Mouse (Mus musculus) midbrain, embryonic 12.5 days (tissue): ENCODE results near the gene Catsper2. TPM values are rescaled to one million over a fixed set of nuclear protein-coding genes. Genes with fewer than 3 reads are reported as not detected.

Source experiments
- microRNA-seq: library from miRNA; unstranded; fragments of <30 nt; microRNA quantifications from one replicate; pipeline ENCODE4, GENCODE M21; 2017
- polyA plus RNA-seq: library from polyadenylated mRNA; unstranded; fragments of >200 nt; fragmentation: Nextera tagmentation; extraction: Ambion mirVana; gene quantifications from 2 replicates; pipeline ENCODE4 v1.2.1, GENCODE M21; 2016

The Catsper2 gene
- polyA plus RNA-seq, 1 experiment from 2014 or later: 3.3 TPM

Small RNA genes lying within 50 kb of the gene (microRNA-seq; reads per million reads assigned to microRNA genes)
- not detected for gene Gm22953

Other genes starting within 250 kb of the Catsper2 start
- gene Tubgcp4, start 243.1 kb downstream of the Catsper2 start, polyA plus RNA-seq: 81.9 and 82.5 TPM in 2 replicates
- gene Zscan29, start 242.7 kb downstream of the Catsper2 start, polyA plus RNA-seq: 14.3 TPM in 2 replicates
- 230 and 245 TPM in 2 replicates for gene Trp53bp1, start 142.4 kb downstream of the Catsper2 start, polyA plus RNA-seq
- 14.7 and 16.8 TPM in 2 replicates for gene Map1a, start 124.2 kb downstream of the Catsper2 start, polyA plus RNA-seq
- 13.2 and 15.1 TPM in 2 replicates for gene Ppip5k1, start 58.4 kb downstream of the Catsper2 start, polyA plus RNA-seq
- 6.4 and 7.2 TPM in 2 replicates for gene Ckmt1, start 56.1 kb downstream of the Catsper2 start, polyA plus RNA-seq
- not detected in 2 replicates for gene Strc, start 26.6 kb downstream of the Catsper2 start, polyA plus RNA-seq
- gene Pdia3, start within 50 bp of the Catsper2 start, polyA plus RNA-seq: 457 and 459 TPM in 2 replicates
- 1.7 and 2.3 TPM in 2 replicates for gene Ell3, start 30.5 kb upstream of the Catsper2 start, polyA plus RNA-seq
- gene Serf2, start 35.4 kb upstream of the Catsper2 start, polyA plus RNA-seq: 456 and 461 TPM in 2 replicates
- gene Hypk, start 39.5 kb upstream of the Catsper2 start, polyA plus RNA-seq: 108 and 127 TPM in 2 replicates
- 0.85 and 1.2 TPM in 2 replicates for gene Serinc4, start 43.0 kb upstream of the Catsper2 start, polyA plus RNA-seq
- 66.4 and 70.8 TPM in 2 replicates for gene Mfap1b, start 60.3 kb upstream of the Catsper2 start, polyA plus RNA-seq
- gene Mfap1a, start 92.9 kb upstream of the Catsper2 start, polyA plus RNA-seq: 31.9 and 34.8 TPM in 2 replicates
- 11.0 TPM in 2 replicates for gene Wdr76, start 92.9 kb upstream of the Catsper2 start, polyA plus RNA-seq